Mouse (Mus musculus): Measurements from ENCODE around the gene Ntrk2.

Ntrk2 gene

GRCm38 (mm10) chr13:59119596-59120394 lies 313.4 kb downstream of the Ntrk2 start:
- no peak for DNase-seq (ENCODE audit: low read depth)

- DNase-seq (ENCODE audit: low read depth) = no peak
Measured at GRCm38 (mm10) chr13:59143141-59143744, 336.9 kb downstream of the Ntrk2 start.

- no peak for DNase-seq (ENCODE audit: low read depth)
Measured at GRCm38 (mm10) chr13:59144321-59144856, 338.0 kb downstream of the Ntrk2 start.

GRCm38 (mm10) chr13:59145677-59146555 lies 339.5 kb downstream of the Ntrk2 start:
- no peak for DNase-seq (ENCODE audit: low read depth)

- no peak for DNase-seq (ENCODE audit: low read depth)
Measured at GRCm38 (mm10) chr13:59146616-59147015, 340.2 kb downstream of the Ntrk2 start.

- no peak for DNase-seq (ENCODE audit: low read depth)
Measured at GRCm38 (mm10) chr13:59147976-59148375, 341.6 kb downstream of the Ntrk2 start.

GRCm38 (mm10) chr13:59148793-59149192 lies 342.4 kb downstream of the Ntrk2 start:
- DNase-seq (ENCODE audit: low read depth) = no peak

GRCm38 (mm10) chr13:59164015-59164414 lies 357.6 kb downstream of the Ntrk2 start:
- DNase-seq (ENCODE audit: low read depth) = no peak

- no peak for DNase-seq (ENCODE audit: low read depth)
Measured at GRCm38 (mm10) chr13:59173840-59174239, 367.5 kb downstream of the Ntrk2 start.

- DNase-seq (ENCODE audit: low read depth) = no peak
Measured at GRCm38 (mm10) chr13:59176021-59176420, 369.7 kb downstream of the Ntrk2 start.

GRCm38 (mm10) chr13:59176485-59176884 lies 370.1 kb downstream of the Ntrk2 start:
- DNase-seq (ENCODE audit: low read depth) = no peak

GRCm38 (mm10) chr13:59177003-59177402 lies 370.6 kb downstream of the Ntrk2 start:
- DNase-seq (ENCODE audit: low read depth) = no peak

GRCm38 (mm10) chr13:59179986-59180385 lies 373.6 kb downstream of the Ntrk2 start:
- DNase-seq (ENCODE audit: low read depth) = no peak

- no peak for DNase-seq (ENCODE audit: low read depth)
Measured at GRCm38 (mm10) chr13:59180781-59181180, 374.4 kb downstream of the Ntrk2 start.

- no peak for DNase-seq (ENCODE audit: low read depth)
Measured at GRCm38 (mm10) chr13:59181188-59181947, 375.0 kb downstream of the Ntrk2 start.

GRCm38 (mm10) chr13:59182630-59183029 lies 376.3 kb downstream of the Ntrk2 start:
- DNase-seq (ENCODE audit: low read depth) = no peak

Measured in induced T-regulatory cell, adult 2 months (primary cell).